Mouse (Mus musculus) thymus, postnatal 10 days (tissue): ENCODE measurements around the gene Skap2.

Experiments used
- DNase-seq, 2 experiments: peaks; one replicate each; pipeline ENCODE4 v3.0.0; 2021; ENCODE audit warnings: low spot score in 2 of 2

Skap2 gene

DNA sequence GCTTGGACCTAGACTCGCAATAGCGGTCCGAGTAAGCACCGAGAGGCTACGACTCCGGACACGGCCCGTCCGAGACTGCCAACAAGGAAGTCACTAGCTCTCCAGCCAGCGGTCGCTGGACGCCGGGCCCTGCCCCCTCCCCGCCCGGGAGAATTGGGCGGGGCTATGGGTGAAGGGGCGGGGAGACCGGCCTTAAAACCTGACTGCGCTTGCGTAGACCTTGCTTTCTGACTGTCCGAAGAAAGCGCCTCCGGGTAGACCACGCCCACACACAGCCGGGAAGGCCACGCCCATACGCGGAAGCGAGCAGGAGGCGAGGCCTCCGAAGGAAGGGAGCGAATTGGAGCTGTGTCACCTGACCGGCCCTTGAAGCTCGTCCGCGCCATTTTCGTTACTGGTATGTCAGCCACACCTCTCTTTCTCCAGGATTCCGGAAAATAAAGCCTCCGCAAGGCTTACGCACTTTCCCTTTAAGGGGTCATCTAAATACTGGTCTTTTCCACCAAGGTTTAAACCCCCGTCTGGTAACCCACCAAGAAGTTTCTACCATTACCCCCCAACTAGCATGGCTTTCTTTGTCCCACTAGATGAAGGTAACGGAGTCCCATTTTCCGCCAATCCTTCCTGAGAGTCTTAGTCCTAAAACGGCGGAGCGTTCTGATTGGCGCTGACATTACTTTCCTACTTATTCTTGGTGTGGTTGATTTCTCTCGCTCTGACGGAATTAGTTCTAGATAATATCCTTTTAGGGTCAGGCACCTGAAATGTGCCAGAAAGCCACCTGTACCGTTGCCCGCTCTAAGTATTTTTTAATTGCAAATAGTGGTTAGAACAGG, at the start of gene Skap2:
TSS of gene Skap2 (minus strand) at position 141 of the 836 bp plus-strand sequence.
- DNase-seq: peak; percentile 97 to 98

DNA sequence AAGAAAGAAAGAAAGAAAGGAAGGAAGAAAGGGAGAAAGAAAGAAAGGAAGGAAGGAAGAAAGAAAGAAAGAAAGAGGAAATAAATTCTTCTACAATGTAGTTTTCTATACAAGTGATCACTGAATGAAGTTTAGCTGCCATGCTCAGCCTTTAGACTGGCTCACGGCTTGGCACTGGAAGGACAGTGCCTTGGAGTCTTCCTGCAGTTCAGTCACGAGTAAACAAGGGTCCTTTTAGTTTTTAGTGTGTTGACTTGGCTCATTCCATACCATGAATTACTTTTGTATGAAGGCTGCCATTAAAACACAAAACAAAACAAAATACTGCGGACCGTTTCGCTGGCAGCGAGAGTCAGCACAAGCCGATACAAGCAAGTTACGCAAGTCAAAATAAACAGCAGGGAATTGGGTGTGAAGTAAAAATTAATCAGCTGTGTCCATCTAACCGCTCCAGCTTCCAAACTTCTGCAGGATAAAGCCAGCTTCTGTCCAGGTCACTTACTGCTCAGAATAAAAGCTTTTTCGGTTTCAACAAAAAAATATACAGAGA, 46.6 kb upstream of the Skap2 start:
- no peak for DNase-seq

DNA sequence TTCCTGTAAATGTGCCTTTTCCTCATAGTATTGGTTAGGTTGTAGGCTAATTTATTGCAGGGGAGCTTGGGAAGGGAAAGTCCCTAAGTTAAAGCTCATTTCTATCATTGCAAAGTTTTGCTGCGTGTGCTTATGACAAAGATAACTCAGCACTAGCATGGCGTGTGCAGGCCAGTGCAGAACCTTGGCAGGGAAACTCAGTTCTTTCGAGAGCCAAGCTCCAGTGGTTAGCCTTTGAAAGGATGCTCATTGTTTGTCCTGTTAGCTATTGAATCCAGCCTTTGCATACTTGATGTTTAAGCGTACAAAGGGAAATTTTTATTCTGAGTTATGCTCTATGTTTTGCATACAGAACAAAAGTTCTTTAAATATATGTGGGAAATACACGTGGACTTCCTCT, 45.8 kb upstream of the Skap2 start:
- no peak for DNase-seq

DNA sequence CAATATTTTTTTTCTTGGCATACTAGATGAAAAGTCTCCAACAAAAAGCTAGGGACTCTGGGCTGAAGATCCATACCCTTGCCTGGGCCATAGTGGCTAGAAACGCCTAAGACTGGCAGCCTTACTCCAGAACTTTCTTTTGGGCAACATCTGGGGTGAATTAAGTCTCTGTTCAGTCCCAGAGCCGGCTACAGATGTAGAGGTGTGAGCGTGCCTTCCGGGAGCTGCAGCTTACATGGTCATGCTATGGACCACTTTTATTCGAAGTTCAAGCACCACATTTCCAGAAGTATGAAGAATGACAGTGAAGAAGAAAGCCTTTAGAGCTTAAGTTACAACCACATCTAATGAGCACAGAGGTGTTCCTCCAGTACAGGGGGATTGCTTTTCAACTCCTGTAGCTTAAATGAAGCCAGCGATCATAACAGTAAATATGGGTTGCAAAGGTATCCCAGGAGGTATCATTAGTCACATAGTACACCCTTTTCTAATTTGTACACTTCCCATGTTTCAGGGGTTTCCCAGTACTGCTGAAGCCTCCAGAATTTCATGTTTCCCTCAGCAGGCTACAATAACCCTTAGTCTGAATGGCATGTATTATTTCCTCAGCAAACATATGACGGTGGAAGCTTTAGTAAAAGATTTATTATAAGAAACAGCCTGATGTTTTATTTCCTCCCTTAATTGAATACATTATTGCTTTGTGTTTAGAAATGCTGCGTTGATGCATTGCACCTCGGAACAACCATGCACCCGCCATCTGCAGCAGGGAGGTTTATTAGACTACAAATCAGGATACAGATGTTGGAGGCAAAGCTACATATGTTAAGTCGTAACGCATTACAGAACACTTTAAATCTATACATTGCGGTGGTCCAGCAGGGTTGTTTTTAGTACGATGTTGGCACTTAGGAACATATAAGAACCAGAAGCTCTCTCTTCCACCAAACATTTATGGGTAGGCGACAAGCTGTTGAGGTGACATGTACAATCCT, 41.5 kb upstream of the Skap2 start:
- no peak for DNase-seq

DNA sequence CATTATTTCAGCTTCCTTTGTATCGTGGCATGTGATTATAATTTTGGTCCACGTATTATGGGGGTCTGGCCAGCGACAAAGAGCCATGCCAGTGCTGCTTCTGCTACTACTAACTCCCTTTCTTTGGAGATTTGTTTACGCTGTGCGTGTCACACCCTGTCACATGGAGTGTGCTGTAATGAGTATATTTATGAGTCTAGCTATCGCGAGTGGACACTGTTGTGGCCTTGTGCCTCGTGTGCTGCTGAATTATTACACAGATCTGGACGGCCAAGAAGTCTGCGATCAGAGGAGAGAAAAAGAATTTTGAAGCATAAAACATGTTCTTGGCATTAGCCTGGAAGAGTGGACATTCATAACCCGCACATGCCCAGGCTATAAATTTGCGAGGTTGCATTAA, 37.7 kb upstream of the Skap2 start:
- no peak for DNase-seq

DNA sequence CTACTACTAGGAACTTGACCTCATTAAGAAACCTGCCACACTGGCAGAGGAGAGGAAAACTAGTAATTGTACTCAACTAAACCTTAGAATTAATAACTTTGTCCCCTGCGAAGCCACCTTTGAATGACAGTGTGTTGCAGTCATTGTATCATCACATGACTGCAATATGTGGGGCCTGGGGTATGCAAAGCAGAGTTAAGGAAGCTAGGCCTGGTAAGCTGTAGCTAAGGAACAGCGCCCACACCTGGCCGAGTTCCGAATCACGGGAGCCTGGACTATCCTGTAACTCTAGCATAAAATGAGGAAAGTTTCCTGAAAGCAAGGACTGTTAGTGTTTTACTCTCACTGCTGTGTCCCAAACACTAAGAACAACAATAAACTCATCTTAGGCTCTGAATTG, 33.2 kb upstream of the Skap2 start:
- DNase-seq: no peak

DNA sequence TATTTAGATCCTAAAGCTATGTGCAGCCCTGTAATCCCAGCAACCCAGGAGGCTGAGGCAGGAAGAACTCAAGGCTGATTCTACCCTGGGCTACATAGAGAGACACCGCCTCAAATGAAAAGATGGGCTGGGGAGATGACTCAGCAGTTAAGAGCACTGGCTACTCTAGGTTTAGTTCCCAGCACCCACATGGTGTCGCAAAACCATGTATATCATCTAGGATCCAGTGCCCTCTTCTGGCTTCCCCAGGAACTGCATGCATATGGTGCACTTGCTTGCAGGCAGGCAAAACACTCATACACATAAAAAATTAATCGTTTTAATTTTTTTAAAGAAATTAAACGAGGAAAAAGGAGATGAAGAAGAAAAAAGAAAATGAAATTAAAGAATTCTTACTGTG, 23.7 kb upstream of the Skap2 start:
- peak in 1 of 2 experiments; percentile 18 for DNase-seq

DNA sequence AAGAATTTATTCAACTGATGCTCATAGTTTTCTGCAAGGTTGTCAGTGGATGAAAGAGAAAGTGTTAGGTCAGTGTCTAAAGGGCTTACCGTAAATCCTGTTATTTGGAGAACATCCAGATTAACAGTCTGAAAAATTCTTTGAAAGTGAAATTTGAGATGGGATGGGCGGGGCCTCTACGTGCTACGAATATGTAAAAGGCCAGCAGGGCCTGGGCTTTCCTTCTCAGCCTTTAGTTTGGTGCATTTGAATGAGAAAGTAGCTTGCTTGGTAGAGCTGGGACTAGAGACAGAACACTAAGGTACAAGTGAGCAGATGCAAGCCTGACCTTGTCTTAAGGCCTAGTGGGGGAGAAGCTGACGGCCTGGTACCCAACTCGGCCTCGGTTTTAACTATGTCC, 18.8 kb upstream of the Skap2 start:
- no peak for DNase-seq

DNA sequence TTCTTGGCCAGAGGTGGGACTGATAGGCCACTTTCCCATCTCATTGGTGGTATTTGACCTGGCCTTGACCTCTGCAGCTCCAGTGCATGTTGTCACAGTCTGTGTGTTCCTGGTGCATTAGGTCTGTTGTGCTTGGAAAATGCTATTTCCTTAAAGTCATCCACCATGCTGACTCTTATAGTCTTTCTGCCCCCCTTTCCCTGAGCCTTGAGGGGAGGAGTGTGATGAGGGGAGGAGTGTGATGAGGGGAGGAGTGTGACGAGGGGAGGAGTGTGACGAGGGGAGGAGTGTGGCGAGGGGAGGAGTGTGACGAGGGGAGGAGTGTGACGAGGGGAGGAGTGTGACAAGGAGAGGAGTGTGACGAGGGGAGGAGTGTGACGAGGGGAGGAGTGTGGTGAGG, 15.8 kb upstream of the Skap2 start:
- no peak for DNase-seq

DNA sequence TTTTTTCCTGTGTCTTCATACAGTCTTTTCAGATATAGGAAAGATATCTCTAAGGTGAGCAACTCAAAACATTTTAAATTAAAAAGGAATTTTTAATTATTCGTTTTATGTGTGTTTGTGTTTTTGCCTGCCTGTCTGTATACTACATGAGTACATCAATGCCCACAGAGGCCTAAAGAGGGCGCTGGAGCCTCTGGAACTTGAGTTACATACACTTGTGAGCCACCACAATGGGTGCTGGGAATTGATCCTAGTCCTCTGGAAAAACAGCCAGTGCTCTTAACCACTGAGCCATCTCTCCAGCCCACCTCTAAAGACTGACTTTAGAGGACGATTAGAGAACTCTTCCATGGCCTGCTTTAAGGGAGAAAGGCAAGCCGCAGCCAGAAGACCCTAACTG, 14.8 kb upstream of the Skap2 start:
- DNase-seq: no peak

DNA sequence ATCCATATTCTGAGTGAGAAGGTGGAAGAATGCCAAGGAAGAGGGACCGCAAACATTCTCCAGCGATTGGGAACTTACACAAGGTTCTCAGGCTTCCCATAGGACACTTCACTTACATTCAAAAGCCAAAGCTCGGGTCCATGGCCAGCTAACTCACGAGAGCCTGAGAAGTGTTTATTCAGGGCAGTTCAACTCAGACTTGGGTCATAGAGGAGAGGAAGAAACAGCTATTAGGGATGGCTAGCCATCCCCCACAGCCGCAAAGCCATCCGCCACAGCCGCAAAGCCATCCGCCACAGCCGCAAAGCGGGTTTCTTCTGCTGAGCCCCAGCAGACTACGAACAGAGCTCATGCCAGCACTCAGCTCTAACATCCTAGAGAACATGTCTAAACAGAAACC, 13.9 kb upstream of the Skap2 start:
- DNase-seq: no peak

DNA sequence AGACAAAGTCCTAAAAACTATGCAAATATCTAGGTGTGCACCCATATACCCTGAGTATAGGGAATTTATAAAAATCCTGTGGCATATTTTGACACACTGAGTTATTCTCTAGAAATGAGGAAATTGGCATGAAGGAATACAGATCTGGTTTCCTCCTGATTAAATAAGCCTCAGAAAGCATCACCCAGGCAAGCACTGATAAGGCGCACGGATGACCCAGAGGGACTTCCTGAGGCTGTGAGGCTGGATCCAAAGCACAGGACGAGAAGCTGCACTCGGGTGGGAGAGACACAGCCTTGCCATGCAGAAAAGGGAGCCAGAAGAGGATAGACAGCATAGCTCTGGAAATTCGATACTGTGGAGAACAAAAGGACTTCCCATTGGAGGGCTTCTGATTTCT, 12.4 kb upstream of the Skap2 start:
- DNase-seq: no peak

DNA sequence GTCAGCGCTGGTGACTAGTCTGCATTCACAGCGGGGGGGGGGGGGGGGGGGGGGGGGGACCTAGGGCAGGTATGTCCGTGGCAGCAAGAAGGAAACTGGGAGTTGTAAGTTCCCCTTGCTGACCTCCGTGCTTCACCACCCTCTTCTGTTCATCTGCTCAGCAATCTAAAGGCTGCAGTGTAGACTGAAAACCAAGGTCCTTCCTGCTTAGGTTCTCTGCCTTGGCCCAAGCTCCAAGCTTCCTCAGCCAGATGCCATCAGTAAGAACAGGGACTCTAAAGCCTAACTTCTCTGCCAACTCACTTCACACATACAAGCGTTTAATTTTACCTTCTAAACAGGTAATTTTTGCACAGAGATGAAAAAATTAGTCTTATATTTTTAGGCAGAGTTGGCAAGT, 10.0 kb upstream of the Skap2 start:
- DNase-seq: no peak

DNA sequence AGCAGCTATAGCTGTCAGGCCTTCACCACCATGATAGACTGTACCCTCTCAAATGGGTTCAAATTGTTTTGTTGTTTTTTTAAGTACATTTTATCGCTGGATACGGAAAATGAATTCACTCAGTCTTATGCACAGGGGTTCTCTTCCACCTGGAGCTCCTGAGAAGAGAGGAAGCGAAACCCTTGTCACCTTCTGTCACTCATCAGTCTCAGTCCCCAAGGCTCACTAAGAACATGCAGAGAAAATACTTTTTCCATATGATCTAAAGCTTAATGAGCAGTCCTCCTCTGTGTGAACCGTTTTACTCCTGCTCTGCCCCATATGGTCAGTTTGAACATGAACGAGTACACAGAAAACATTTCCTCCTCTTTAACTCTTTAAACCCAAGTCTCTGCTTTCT, 7.9 kb upstream of the Skap2 start:
- no peak for DNase-seq

DNA sequence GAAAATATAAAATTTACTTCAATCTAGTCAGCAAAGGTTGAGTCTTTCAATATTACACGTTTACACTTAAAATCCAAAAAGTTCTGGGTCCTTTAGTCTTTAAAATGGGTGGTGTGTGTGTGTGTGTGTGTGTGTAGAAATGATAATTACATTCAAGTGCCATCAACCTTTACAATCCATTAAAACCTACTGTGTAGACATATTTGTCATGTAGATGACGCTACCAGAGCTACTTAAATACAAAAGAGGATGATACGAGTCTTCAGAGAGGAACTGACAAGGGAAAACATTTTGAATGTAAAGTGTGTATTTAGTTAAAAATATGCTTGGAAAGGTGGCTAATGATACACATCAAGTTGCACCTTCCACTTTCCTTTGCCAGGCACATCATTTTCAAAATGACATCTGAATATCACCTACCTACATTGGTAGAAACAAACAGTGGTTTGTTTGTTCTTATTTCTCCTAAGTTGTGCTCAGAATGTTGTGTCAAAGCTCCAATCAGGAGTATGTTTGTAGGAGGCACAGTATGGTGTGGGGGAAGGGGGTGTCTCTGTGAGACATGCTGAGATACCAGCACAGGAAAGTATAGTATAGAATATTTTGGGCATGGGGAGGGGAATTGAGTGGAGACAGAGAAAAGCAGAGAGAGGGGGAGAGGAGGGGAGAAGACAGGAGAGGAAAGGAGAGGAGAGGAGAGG, 1.0 kb upstream of the Skap2 start:
- DNase-seq: no peak

DNA sequence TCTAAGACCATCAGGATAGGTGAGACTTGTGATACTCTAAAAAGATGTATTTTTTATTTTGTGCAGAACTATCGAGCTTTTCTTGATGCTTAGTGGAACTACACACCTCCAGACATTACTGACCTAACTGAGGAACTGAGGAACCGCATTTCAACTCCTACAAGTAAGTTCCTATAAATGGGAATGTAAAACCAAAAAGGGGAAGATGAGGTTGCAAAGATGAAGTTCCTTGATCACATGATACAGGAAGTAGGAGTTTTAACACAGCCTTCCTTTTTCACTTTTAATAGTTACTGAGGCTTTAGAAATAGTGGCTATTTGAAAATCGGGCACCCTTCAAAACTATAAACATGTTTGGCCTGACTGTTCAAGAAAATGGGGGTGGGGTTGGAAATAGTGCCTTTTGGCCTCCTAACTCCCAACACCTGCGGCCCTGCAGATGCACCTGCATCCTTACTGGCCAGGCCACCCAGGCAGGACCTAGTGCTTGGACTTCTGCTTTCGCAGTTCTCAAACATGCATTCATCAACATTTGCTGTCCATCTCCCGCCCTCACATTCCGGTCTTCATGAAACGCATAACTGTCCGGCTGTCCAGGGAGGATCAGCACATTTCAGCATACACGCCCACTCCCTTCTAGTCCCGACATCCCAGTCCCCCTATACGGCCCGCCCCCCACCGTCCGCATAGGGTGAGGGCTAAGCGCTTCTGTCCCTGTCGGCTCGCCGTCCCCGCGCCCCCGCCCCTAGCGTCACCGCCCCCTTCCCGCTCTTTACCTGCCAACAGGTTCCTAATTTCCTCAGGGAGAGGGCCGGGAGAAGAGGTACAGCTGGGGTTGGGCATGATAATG, 565 bp downstream of the Skap2 start:
- peak in 1 of 2 experiments; percentile 46 for DNase-seq

DNA sequence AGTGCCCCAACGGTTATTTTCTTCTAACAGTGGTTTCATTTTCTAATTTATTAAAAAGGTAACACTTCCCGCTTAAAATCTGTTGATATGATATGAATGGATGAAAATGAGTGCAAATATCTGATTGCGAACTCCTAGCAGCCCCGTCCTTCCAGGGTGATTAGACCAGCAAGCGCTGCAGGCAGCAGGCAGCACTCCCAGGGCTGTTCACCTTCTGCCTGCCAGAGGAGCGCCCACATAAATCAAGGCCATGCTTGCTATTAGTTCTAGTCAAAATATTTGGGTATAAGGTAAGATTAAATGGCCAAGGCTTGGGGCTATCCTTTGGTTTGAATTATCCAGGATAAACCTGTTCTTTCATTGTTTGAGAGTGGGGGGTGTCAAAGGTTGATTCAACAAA, 3.0 kb downstream of the Skap2 start:
- no peak for DNase-seq

DNA sequence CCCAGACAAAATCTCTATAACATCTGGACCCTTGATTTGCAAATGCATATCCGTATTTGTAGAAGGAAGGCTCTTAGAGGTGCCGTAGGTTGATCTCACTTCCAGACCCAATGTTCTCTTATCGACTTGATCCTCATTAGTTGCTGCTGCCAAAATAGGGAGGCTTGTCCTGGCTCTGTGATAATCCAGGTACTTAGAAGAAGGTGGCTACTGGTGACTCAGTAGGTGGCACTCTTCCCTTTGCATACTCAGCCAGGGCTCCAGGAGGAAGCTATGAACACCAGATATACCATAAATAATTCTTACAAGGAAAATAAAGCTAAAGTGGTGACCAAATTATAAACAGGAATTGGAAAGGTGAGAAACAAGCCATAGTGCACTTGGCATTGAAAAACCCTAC, 3.6 kb downstream of the Skap2 start:
- DNase-seq: no peak

DNA sequence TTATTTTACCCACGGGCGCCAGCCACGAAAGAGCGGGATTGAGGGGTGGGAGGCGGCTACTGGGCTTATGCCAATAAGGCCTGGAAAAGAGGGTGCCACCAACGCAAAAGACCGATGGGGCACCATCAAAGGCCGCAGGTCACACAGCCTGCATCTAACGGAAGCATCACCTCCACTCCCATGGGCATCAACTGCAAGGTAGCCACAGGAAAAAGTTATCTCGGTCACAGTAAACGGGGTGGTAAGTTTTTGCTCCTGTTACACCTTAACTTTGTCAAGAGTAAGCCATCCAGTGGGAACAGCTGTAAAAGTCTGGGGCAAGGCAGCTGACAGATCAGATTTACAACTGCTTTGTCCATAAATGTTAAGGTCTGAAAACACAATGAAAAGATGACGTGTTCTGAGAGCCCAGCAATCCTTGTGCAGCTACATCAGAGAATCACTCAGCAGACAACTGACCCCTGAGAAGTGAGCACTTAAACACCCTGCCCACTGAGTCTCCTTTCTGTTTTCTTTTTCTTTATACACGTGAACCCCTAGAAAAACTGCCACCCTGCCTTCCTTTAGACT, 5.6 kb downstream of the Skap2 start:
- DNase-seq: no peak

DNA sequence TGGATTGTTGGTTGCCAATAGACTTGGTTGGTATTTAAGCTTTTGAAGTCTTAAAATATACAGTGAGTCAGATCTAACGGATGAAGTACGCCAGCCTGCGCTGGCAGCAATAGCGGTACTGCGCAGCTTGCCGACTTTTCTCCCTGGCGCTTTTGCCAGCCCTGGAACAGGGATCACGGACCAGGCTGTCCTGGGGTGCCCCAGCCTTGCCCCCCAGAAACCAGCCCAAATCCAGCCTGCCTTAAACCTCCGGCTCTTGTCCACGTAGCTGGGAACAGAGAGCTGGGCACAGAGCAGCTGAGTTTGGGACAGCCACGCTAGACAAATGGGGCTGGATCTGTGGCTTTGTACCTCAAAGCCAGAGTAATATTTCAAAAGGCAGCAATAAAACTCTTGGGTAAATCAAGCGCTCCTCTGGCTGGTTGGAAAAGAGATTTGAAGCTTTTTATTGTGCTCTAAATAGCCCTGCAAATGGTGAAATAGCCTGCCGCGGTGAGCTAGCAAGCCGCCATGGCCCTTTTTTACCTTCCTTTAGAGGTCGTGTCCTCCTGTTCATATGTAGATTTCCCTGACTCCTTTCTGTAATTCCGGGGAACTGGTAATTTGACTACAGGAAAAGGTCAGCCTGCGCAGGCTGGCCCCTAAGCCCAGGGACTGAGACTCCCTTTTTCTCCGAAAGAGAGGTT, 6.2 kb downstream of the Skap2 start:
- no peak for DNase-seq
